Mouse (Mus musculus) A20 (cell line): ENCODE data around the gene Sv2c.

ENCODE experiments used
- DNase-seq: peaks from one replicate; pipeline ENCODE4 v3.0.0-alpha.2; 2011; ENCODE audit warnings: low read depth, low spot score

Sv2c gene

GRCm38 (mm10) chr13:95944621-95945020 lies 187.8 kb downstream of the Sv2c start:
- DNase-seq: no peak

DNA sequence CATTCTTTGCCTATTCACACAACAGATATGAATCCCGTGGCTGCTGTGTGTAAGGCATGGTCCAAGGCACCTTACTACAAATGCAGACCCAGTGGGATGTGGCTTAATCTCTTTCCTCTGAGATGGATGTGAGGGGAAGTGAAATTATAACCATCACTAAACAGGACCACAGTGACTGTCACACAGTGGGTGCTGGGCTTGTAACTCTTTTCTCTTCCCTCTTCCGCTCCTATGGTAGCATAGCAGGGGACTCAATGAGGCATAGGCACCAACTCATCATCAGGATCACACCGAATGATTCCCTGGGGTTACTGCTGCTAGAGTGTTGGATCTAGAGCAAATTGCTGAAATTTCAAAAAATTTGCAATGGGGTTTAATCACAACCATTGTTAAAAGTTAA lies 188.5 kb downstream of the Sv2c start:
- no peak for DNase-seq

- DNase-seq: no peak
Observed at GRCm38 (mm10) chr13:95942587-95942986, 189.8 kb downstream of the Sv2c start.

GRCm38 (mm10) chr13:95941861-95942260 lies 190.5 kb downstream of the Sv2c start:
- no peak for DNase-seq

DNA sequence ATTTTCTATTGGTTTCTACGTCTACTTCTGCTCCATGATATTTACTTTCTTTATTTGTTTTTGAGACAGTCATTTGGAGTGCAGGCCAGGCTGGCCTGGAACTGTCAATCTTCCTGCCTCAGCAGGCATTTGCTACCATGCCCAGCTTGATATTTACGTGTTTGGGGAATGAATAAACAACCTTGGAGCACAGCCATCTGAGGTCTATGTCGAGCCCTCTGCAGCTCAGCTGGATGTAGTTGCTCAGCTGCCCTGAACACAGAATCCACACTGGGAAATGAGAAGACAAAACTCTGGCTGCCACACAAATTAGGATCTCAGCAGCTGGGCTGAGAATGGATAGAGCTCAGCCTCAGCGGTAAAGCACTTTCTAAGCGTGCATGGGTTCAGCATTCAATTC lies 191.6 kb downstream of the Sv2c start:
- no peak for DNase-seq

GRCm38 (mm10) chr13:95924201-95924621 lies 208.2 kb downstream of the Sv2c start:
- DNase-seq: no peak

- no peak for DNase-seq
Observed at GRCm38 (mm10) chr13:95922626-95923025, 209.8 kb downstream of the Sv2c start.

- no peak for DNase-seq
Observed at GRCm38 (mm10) chr13:95918624-95919284, 213.6 kb downstream of the Sv2c start.

DNA sequence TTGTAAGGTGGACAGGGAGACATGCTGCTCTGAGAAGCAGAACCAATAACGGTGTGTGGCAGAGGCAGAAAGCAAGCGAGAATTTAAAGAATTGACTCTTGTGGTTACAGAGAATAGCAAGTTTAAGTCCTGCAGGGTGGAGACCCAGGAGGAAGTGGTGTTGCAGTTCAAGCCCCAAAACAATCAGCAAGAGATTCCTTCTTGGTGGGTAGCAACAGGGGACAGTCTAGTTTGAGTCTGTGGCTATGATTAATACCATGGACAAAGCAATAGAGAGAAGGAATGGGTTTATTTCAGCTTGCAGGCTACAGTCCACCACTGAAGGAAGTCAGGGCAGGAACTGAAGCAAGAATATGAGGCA lies 219.4 kb downstream of the Sv2c start:
- no peak for DNase-seq

DNA sequence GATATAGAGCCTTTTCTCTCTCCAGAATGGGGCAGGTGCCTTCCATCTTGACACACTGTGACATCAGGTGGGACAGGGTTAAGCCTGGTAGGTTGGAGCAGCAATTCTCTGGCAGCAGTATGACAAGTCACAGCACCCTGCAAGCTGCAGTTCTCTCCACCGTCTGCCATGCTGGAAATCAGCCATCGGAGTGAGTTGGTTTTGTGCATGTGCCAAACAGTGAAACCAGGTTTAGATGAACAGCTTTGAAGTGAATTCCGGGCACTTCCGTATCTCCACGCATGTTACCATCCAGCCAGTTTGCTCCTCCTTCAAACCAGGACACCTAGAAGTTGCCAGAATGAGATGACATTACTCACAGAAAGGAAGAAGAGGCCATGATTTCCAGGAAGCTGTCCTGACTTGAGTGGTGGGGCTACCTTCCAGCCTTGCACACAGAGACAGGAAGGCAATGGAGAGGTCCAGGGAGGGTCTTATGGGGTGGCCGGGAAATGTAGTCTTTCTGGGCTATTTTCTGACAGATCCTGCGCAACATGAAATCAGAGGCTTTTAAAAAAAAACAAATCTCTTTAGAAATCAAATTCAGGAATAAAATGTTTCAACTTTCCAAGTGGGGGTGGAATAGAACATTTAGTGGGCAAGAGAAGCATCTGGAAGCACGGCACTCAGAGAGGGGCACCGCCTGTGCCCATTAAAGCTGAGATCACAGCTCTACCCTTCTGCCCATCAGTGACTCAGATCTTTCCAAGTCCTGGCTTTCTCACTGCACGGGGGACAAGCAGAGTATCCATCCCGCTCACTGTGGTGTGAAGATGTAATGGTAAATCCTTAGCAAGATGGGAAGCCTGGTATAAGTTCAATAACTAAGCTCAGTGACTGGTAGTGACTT lies 220.0 kb downstream of the Sv2c start:
- DNase-seq: no peak

DNA sequence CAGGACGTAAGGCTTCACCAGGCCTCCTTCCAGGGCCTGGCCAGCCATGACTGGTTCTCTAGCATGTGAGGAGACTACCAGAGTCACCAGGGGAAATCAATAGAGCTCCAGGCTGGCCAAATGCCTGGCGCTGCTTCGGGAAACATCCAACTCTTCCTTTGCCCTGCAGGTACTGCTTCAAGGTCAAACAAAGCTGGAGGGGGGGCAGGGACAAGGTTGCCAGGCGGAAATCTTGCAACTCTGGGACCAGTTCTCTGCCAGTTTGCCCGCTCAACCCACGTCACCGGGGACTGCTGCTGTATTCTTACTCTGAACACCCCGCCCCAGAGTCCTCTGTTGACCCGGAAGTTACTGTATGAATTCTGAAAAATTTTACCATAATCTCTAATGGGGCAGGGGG lies 222.1 kb downstream of the Sv2c start:
- no peak for DNase-seq

- DNase-seq: no peak
Observed at GRCm38 (mm10) chr13:95909244-95909643, 223.1 kb downstream of the Sv2c start.
